Mouse (Mus musculus) ovary, postnatal 36 days (tissue): ENCODE measurements around the gene A830031A19Rik.

Experiments
- DNase-seq: peaks from one replicate; pipeline ENCODE4 v3.0.0; 2022; ENCODE audit warnings: low spot score, mixed read lengths

The A830031A19Rik gene

GRCm38 (mm10) chr11:24095656-24096353 lies 21.0 kb upstream of the A830031A19Rik start:
- DNase-seq, result no peak

- DNase-seq, result no peak
These were observed 20.4 kb upstream of the A830031A19Rik start for GRCm38 (mm10) chr11:24095236-24095635.

GRCm38 (mm10) chr11:24094086-24094487 lies 19.2 kb upstream of the A830031A19Rik start:
- DNase-seq, result no peak

- DNase-seq, result no peak
These were observed 17.8 kb upstream of the A830031A19Rik start for GRCm38 (mm10) chr11:24092618-24093017.

- no peak for DNase-seq
These were observed 16.7 kb upstream of the A830031A19Rik start for GRCm38 (mm10) chr11:24091393-24092080.

GRCm38 (mm10) chr11:24090443-24090842 lies 15.6 kb upstream of the A830031A19Rik start:
- no peak for DNase-seq

- DNase-seq, result no peak
These were observed 12.2 kb upstream of the A830031A19Rik start for GRCm38 (mm10) chr11:24087069-24087468.

- DNase-seq, result no peak
These were observed 11.1 kb upstream of the A830031A19Rik start for GRCm38 (mm10) chr11:24085986-24086385.

GRCm38 (mm10) chr11:24084590-24084989 lies 9.7 kb upstream of the A830031A19Rik start:
- DNase-seq, result no peak

- DNase-seq, result no peak
These were observed 9.2 kb upstream of the A830031A19Rik start for GRCm38 (mm10) chr11:24084077-24084476.

GRCm38 (mm10) chr11:24083423-24083822 lies 8.6 kb upstream of the A830031A19Rik start:
- DNase-seq, result no peak

GRCm38 (mm10) chr11:24083076-24083405 lies 8.2 kb upstream of the A830031A19Rik start:
- DNase-seq, result no peak

GRCm38 (mm10) chr11:24082385-24083075 lies 7.7 kb upstream of the A830031A19Rik start:
- DNase-seq, result no peak

- DNase-seq, result peak; percentile 59
These were observed 7.0 kb upstream of the A830031A19Rik start for GRCm38 (mm10) chr11:24081687-24082384.

GRCm38 (mm10) chr11:24081016-24081686 lies 6.3 kb upstream of the A830031A19Rik start:
- DNase-seq, result peak; percentile 67

GRCm38 (mm10) chr11:24080541-24080940 lies 5.7 kb upstream of the A830031A19Rik start:
- DNase-seq, result peak; percentile 58

GRCm38 (mm10) chr11:24079392-24080391 lies 4.8 kb upstream of the A830031A19Rik start:
- DNase-seq, result peak; percentile 58

- DNase-seq, result peak; percentile 69
These were observed 4.0 kb upstream of the A830031A19Rik start for GRCm38 (mm10) chr11:24078706-24079316.

GRCm38 (mm10) chr11:24077795-24078705 lies 3.2 kb upstream of the A830031A19Rik start, which contains the start of gene Bcl11a:
Bcl11a (plus strand) TSS chr11:24078056.
- DNase-seq, result peak; percentile 60
